Mouse (Mus musculus) cerebellum, postnatal 25 days (tissue): Measurements from ENCODE around the gene Rph3al.

Experiments
- DNase-seq, 2 experiments: peaks; one replicate each; pipeline ENCODE4 v3.0.0; 2021; ENCODE audit warnings: mixed read lengths in 2 of 2

Gene Rph3al

GRCm38 (mm10) chr11:75904982-75905381, 33.2 kb downstream of the Rph3al start:
- DNase-seq: no peak

GRCm38 (mm10) chr11:75904501-75904900, 33.7 kb downstream of the Rph3al start:
- DNase-seq: no peak

- DNase-seq: peak in 1 of 2 experiments; percentile 50
These were observed 34.7 kb downstream of the Rph3al start for GRCm38 (mm10) chr11:75903486-75903885.

- DNase-seq: peak; percentile 44 to 50
These were observed 36.9 kb downstream of the Rph3al start for GRCm38 (mm10) chr11:75901339-75901738.

- DNase-seq: peak; percentile 61 to 67
These were observed 38.6 kb downstream of the Rph3al start for GRCm38 (mm10) chr11:75899676-75900075.

- no peak for DNase-seq
These were observed 39.7 kb downstream of the Rph3al start for GRCm38 (mm10) chr11:75898532-75898931.

GRCm38 (mm10) chr11:75894791-75895420, 43.3 kb downstream of the Rph3al start:
- no peak for DNase-seq

GRCm38 (mm10) chr11:75893956-75894355, 44.3 kb downstream of the Rph3al start:
- DNase-seq: no peak

GRCm38 (mm10) chr11:75887349-75887748, 50.9 kb downstream of the Rph3al start:
- DNase-seq: no peak

GRCm38 (mm10) chr11:75881234-75881633, 57.0 kb downstream of the Rph3al start:
- DNase-seq: no peak

- DNase-seq: peak; percentile 73 to 83
These were observed 58.2 kb downstream of the Rph3al start for GRCm38 (mm10) chr11:75880064-75880463.

- DNase-seq: no peak
These were observed 59.8 kb downstream of the Rph3al start for GRCm38 (mm10) chr11:75878460-75878859.

GRCm38 (mm10) chr11:75876043-75876780, 62.0 kb downstream of the Rph3al start:
- DNase-seq: peak in 1 of 2 experiments; percentile 49

- peak; percentile 63 to 67 for DNase-seq
These were observed 66.5 kb downstream of the Rph3al start for GRCm38 (mm10) chr11:75871688-75872087.

- DNase-seq: peak in 1 of 2 experiments; percentile 33
These were observed 67.3 kb downstream of the Rph3al start for GRCm38 (mm10) chr11:75870947-75871346.

GRCm38 (mm10) chr11:75870386-75870785, 67.8 kb downstream of the Rph3al start:
- DNase-seq: peak; percentile 59 to 69

GRCm38 (mm10) chr11:75869898-75870297, 68.3 kb downstream of the Rph3al start:
- DNase-seq: peak; percentile 91 to 92

GRCm38 (mm10) chr11:75866861-75867260, 71.4 kb downstream of the Rph3al start:
- no peak for DNase-seq

GRCm38 (mm10) chr11:75865859-75866258, 72.4 kb downstream of the Rph3al start:
- DNase-seq: peak in 1 of 2 experiments; percentile 48

- no peak for DNase-seq
These were observed 73.0 kb downstream of the Rph3al start for GRCm38 (mm10) chr11:75865253-75865619.

- DNase-seq: no peak
These were observed 73.5 kb downstream of the Rph3al start for GRCm38 (mm10) chr11:75864529-75865252.

- no peak for DNase-seq
These were observed 75.8 kb downstream of the Rph3al start for GRCm38 (mm10) chr11:75862466-75862865.

- DNase-seq: no peak
These were observed 76.6 kb downstream of the Rph3al start for GRCm38 (mm10) chr11:75861653-75862052.

GRCm38 (mm10) chr11:75861213-75861612, 77.0 kb downstream of the Rph3al start:
- DNase-seq: peak; percentile 55 to 69
